Mouse (Mus musculus): Measurements from ENCODE around the gene Col6a6. TPM values are rescaled to one million over a fixed set of nuclear protein-coding genes. Genes with fewer than 3 reads are reported as not detected.

Col6a6 gene
- total RNA-seq, 1 experiment = 0.58 TPM

GRCm38 (mm10) chr9:105831291-105831690 is 3.3 kb upstream of the Col6a6 start:
- in situ Hi-C loops (cut with MboI; ENCODE audit: low sequenced_read_pairs in 2 of 2, unreplicated experiment in 2 of 2) = no loop called here
- TF ChIP-seq ZNF384 (IDR thresholded peaks at IDR 0.05; ENCODE audit: low read depth, low read length) = no peak
- TF ChIP-seq CHD2 (IDR thresholded peaks at IDR 0.05; ENCODE audit: low read depth, low read length) = no peak
- no peak for TF ChIP-seq HCFC1 (IDR thresholded peaks at IDR 0.05; ENCODE audit: borderline replicate concordance, insufficient read depth, low read length)
- no peak for TF ChIP-seq MAFK (IDR thresholded peaks at IDR 0.05; ENCODE audit: insufficient read depth, low read depth, low read length)
- no peak for TF ChIP-seq ZC3H11A (IDR thresholded peaks at IDR 0.05; ENCODE audit: borderline replicate concordance, low read depth, low read length)

GRCm38 (mm10) chr9:105827076-105827647 is 798 bp downstream of the Col6a6 start:
- no peak overlapping the region for H3K4me3 ChIP-seq (ENCODE audit: insufficient read depth in 1 of 2, low read depth in 1 of 2, low read length in 2 of 2, poor library complexity in 1 of 2, severe bottlenecking in 1 of 2)
- H3K4me1 ChIP-seq (ENCODE audit: control insufficient read depth in 2 of 2, insufficient read depth in 2 of 2, low read length in 2 of 2, poor library complexity in 1 of 2) = no peaks in the 10 kb centered on the region
- in situ Hi-C loops (cut with MboI; ENCODE audit: low sequenced_read_pairs in 2 of 2, unreplicated experiment in 2 of 2) = no loop called here
- H3K36me3 ChIP-seq (ENCODE audit: control insufficient read depth, insufficient read depth, low read length, poor library complexity, severe bottlenecking) = no peaks in the 10 kb centered on the region
- H3K9ac ChIP-seq (ENCODE audit: insufficient read depth, low read depth, low read length, poor library complexity, severe bottlenecking) = no peak overlapping the region
- no peaks in the 10 kb centered on the region for H3K9me3 ChIP-seq (ENCODE audit: control insufficient read depth, insufficient read depth, low read depth, low read length)
- H3K27ac ChIP-seq (ENCODE audit: insufficient read depth, low read depth, low read length, poor library complexity, severe bottlenecking) = no peak overlapping the region
- TF ChIP-seq HCFC1 (IDR thresholded peaks at IDR 0.05; ENCODE audit: borderline replicate concordance, insufficient read depth, low read length) (no peak), MAFK (IDR thresholded peaks at IDR 0.05; ENCODE audit: insufficient read depth, low read depth, low read length) (no peak), ZC3H11A (IDR thresholded peaks at IDR 0.05; ENCODE audit: borderline replicate concordance, low read depth, low read length) (no peak), CHD2 (IDR thresholded peaks at IDR 0.05; ENCODE audit: low read depth, low read length) (no peak), ZNF384 (IDR thresholded peaks at IDR 0.05; ENCODE audit: low read depth, low read length) (no peak)
- no peak for DNase-seq (ENCODE audit: low read depth, low spot score)

More at GRCm38 (mm10) chr9:105831291-105831690, 3.3 kb upstream of the Col6a6 start:
- DNase-seq (ENCODE audit: low read depth, low spot score) = no peak
- Histone ChIP-seq H3K27ac (ENCODE audit: insufficient read depth, low read depth, low read length, poor library complexity, severe bottlenecking) (no peak overlapping the region), H3K36me3 (ENCODE audit: control insufficient read depth, insufficient read depth, low read length, poor library complexity, severe bottlenecking) (no peaks in the 10 kb centered on the region; the same call in 1 of the 2 replicates), H3K9me3 (ENCODE audit: control insufficient read depth, insufficient read depth, low read depth, low read length) (no peaks in the 10 kb centered on the region), H3K4me3 (ENCODE audit: insufficient read depth in 1 of 2, low read depth in 1 of 2, low read length in 2 of 2, poor library complexity in 1 of 2, severe bottlenecking in 1 of 2) (no peak overlapping the region), H3K9ac (ENCODE audit: insufficient read depth, low read depth, low read length, poor library complexity, severe bottlenecking) (no peak overlapping the region), H3K4me1 (ENCODE audit: control insufficient read depth in 2 of 2, insufficient read depth in 2 of 2, low read length in 2 of 2, poor library complexity in 1 of 2) (no peaks in the 10 kb centered on the region)

GRCm38 (mm10) chr9:105820711-105821110 is 7.2 kb downstream of the Col6a6 start:
- no peak for DNase-seq (ENCODE audit: low read depth, low spot score)
- Histone ChIP-seq H3K4me3 (ENCODE audit: insufficient read depth in 1 of 2, low read depth in 1 of 2, low read length in 2 of 2, poor library complexity in 1 of 2, severe bottlenecking in 1 of 2) (no peak overlapping the region), H3K4me1 (ENCODE audit: control insufficient read depth in 2 of 2, insufficient read depth in 2 of 2, low read length in 2 of 2, poor library complexity in 1 of 2) (no peaks in the 10 kb centered on the region), H3K27ac (ENCODE audit: insufficient read depth, low read depth, low read length, poor library complexity, severe bottlenecking) (no peak overlapping the region), H3K36me3 (ENCODE audit: control insufficient read depth, insufficient read depth, low read length, poor library complexity, severe bottlenecking) (no peaks in the 10 kb centered on the region), H3K9me3 (ENCODE audit: control insufficient read depth, insufficient read depth, low read depth, low read length) (no peaks in the 10 kb centered on the region), H3K9ac (ENCODE audit: insufficient read depth, low read depth, low read length, poor library complexity, severe bottlenecking) (no peak overlapping the region)
- in situ Hi-C loops (cut with MboI; ENCODE audit: low sequenced_read_pairs in 2 of 2, unreplicated experiment in 2 of 2) = no loop called here
- TF ChIP-seq ZC3H11A (IDR thresholded peaks at IDR 0.05; ENCODE audit: borderline replicate concordance, low read depth, low read length) (no peak), ZNF384 (IDR thresholded peaks at IDR 0.05; ENCODE audit: low read depth, low read length) (no peak), MAFK (IDR thresholded peaks at IDR 0.05; ENCODE audit: insufficient read depth, low read depth, low read length) (no peak), CHD2 (IDR thresholded peaks at IDR 0.05; ENCODE audit: low read depth, low read length) (no peak), HCFC1 (IDR thresholded peaks at IDR 0.05; ENCODE audit: borderline replicate concordance, insufficient read depth, low read length) (no peak)

GRCm38 (mm10) chr9:105819155-105819709 is 8.7 kb downstream of the Col6a6 start:
- H3K9ac ChIP-seq (ENCODE audit: insufficient read depth, low read depth, low read length, poor library complexity, severe bottlenecking) = no peak overlapping the region
- H3K27ac ChIP-seq (ENCODE audit: insufficient read depth, low read depth, low read length, poor library complexity, severe bottlenecking) = no peak overlapping the region
- in situ Hi-C loops (cut with MboI; ENCODE audit: low sequenced_read_pairs in 2 of 2, unreplicated experiment in 2 of 2) = no loop called here
- no peaks in the 10 kb centered on the region for H3K9me3 ChIP-seq (ENCODE audit: control insufficient read depth, insufficient read depth, low read depth, low read length)
- no peaks in the 10 kb centered on the region for H3K4me1 ChIP-seq (ENCODE audit: control insufficient read depth in 2 of 2, insufficient read depth in 2 of 2, low read length in 2 of 2, poor library complexity in 1 of 2)
- TF ChIP-seq MAFK (IDR thresholded peaks at IDR 0.05; ENCODE audit: insufficient read depth, low read depth, low read length) (no peak), ZNF384 (IDR thresholded peaks at IDR 0.05; ENCODE audit: low read depth, low read length) (no peak), ZC3H11A (IDR thresholded peaks at IDR 0.05; ENCODE audit: borderline replicate concordance, low read depth, low read length) (no peak), HCFC1 (IDR thresholded peaks at IDR 0.05; ENCODE audit: borderline replicate concordance, insufficient read depth, low read length) (no peak), CHD2 (IDR thresholded peaks at IDR 0.05; ENCODE audit: low read depth, low read length) (no peak)
- H3K4me3 ChIP-seq (ENCODE audit: insufficient read depth in 1 of 2, low read depth in 1 of 2, low read length in 2 of 2, poor library complexity in 1 of 2, severe bottlenecking in 1 of 2) = no peak overlapping the region
- H3K36me3 ChIP-seq (ENCODE audit: control insufficient read depth, insufficient read depth, low read length, poor library complexity, severe bottlenecking) = no peaks in the 10 kb centered on the region
- no peak for DNase-seq (ENCODE audit: low read depth, low spot score)
